23 mouse cellular contexts compared by ENCODE assay signal in genomic region chr8:125914386-125914785, GRCm38 (mm10). TPM values are rescaled to one million over a fixed set of nuclear protein-coding genes. Genes with fewer than 3 reads are reported as not detected.
DNase-seq lines count a peak whose midpoint lies in the region; ATAC-seq and TF ChIP-seq lines count a peak whose summit lies in the region.
"Had no signal": no experiment of that assay in that cellular context is flagged by ENCODE, and none has a peak within 500 bp of the region (broad histone marks: within the 10 kb centered on the region; RNA-seq: fewer than 3 reads in every experiment).

No protein-coding gene starts in this region.

- peaks cover 57% of the 10 kb centered on the region for H3K4me1 ChIP-seq in kidney, embryonic 15.5 days
- H3K4me1 ChIP-seq in liver, postnatal 0 days (ENCODE audit: insufficient read depth) = peaks cover 5% of the 10 kb centered on the region; the same call in 1 of the 2 replicates
- peaks cover 11% of the 10 kb centered on the region for H3K4me1 ChIP-seq in liver, embryonic 12.5 days
- H3K4me1 ChIP-seq in intestine, embryonic 15.5 days (replicated peaks) = peaks cover 32% of the 10 kb centered on the region
- no peaks in the 10 kb centered on the region for H3K4me1 ChIP-seq in intestine, postnatal 0 days (replicated peaks; ENCODE audit: control insufficient read depth, insufficient read depth, low read length)

- no peak for DNase-seq in kidney, postnatal 25 days
- peak; percentile 47 for DNase-seq in liver, postnatal 0 days
- DNase-seq in ovary, adult 18-20 months (ENCODE audit: low spot score) = no peak
- DNase-seq: B cell, adult 2 months; cerebellum, adult 11-12 months; cerebellum, postnatal 10 days; heart, postnatal 4 days; layer of hippocampus, postnatal 36 days had no signal

- peak overlapping the region; percentile 27; the same call in 1 of the 2 replicates for H3K4me2 ChIP-seq in kidney, embryonic 15.5 days
- no peak overlapping the region; the same call in 1 of the 2 replicates for H3K4me2 ChIP-seq in liver, postnatal 0 days (ENCODE audit: low read depth, low read length)
- H3K4me2 ChIP-seq in liver, embryonic 12.5 days = no peak overlapping the region
- peak overlapping the region; percentile 95; the same call in 1 of the 2 replicates for H3K4me2 ChIP-seq in intestine, embryonic 15.5 days (replicated peaks)
- peak overlapping the region; percentile 85 for H3K4me2 ChIP-seq in intestine, postnatal 0 days (replicated peaks; ENCODE audit: low read depth)
- H3K4me2 ChIP-seq: forebrain, embryonic 15.5 days; hindbrain, embryonic 14.5 days; midbrain, embryonic 12.5 days; neural tube, embryonic 15.5 days had no signal

- no peaks in the 10 kb centered on the region for H3K9me3 ChIP-seq in kidney, embryonic 15.5 days (replicated peaks)
- no peaks in the 10 kb centered on the region for H3K9me3 ChIP-seq in liver, postnatal 0 days (ENCODE audit: low read length)
- H3K9me3 ChIP-seq in liver, embryonic 12.5 days (replicated peaks) = no peaks in the 10 kb centered on the region
- no peaks in the 10 kb centered on the region for H3K9me3 ChIP-seq in intestine, embryonic 15.5 days
- no peaks in the 10 kb centered on the region for H3K9me3 ChIP-seq in intestine, postnatal 0 days (ENCODE audit: control insufficient read depth)
- H3K9me3 ChIP-seq: embryonic facial prominence, embryonic 10.5 days; forebrain, embryonic 15.5 days; heart, embryonic 10.5 days; midbrain, embryonic 12.5 days; neural tube, embryonic 15.5 days had no signal

- 59% methylated on average over 9 of the region's 9 CpGs for WGBS in kidney, embryonic 15.5 days
- WGBS in liver, postnatal 0 days (ENCODE audit: insufficient replicate concordance) = 58% methylated on average over 9 of the region's 9 CpGs
- WGBS in liver, embryonic 12.5 days (ENCODE audit: insufficient replicate concordance) = 65% methylated on average over 9 of the region's 9 CpGs
- WGBS in intestine, embryonic 15.5 days = 64% methylated on average over 9 of the region's 9 CpGs
- 37% methylated on average over 9 of the region's 9 CpGs for WGBS in intestine, postnatal 0 days

- peaks cover 44% of the 10 kb centered on the region for H3K27me3 ChIP-seq in kidney, embryonic 15.5 days
- peaks cover 25% of the 10 kb centered on the region for H3K27me3 ChIP-seq in liver, postnatal 0 days (ENCODE audit: insufficient read depth, low read length)
- H3K27me3 ChIP-seq in liver, embryonic 12.5 days (replicated peaks) = peaks cover 59% of the 10 kb centered on the region
- peaks cover 36% of the 10 kb centered on the region for H3K27me3 ChIP-seq in intestine, embryonic 15.5 days (replicated peaks)
- peaks cover 15% of the 10 kb centered on the region for H3K27me3 ChIP-seq in intestine, postnatal 0 days (replicated peaks; ENCODE audit: control insufficient read depth, insufficient read depth, low read length)
- H3K27me3 ChIP-seq: Patski had no signal

- H3K9ac ChIP-seq in kidney, embryonic 15.5 days = no peak overlapping the region
- no peak overlapping the region for H3K9ac ChIP-seq in liver, postnatal 0 days (replicated peaks)
- no peak overlapping the region for H3K9ac ChIP-seq in liver, embryonic 12.5 days
- H3K9ac ChIP-seq in intestine, embryonic 15.5 days = no peak overlapping the region
- H3K9ac ChIP-seq in intestine, postnatal 0 days (ENCODE audit: low read depth, low read length) = no peak overlapping the region
- H3K9ac ChIP-seq: forebrain, embryonic 15.5 days; hindbrain, embryonic 14.5 days; liver, embryonic 14.5 days; midbrain, embryonic 12.5 days; neural tube, embryonic 15.5 days had no signal

- no peak overlapping the region for H3K27ac ChIP-seq in kidney, embryonic 15.5 days
- 0 out of 2 replicates have a peak overlapping the region, but pooled peaks have one; percentile 7 for H3K27ac ChIP-seq in liver, postnatal 0 days (ENCODE audit: low read depth)
- H3K27ac ChIP-seq in liver, embryonic 12.5 days = no peak overlapping the region
- H3K27ac ChIP-seq in intestine, embryonic 15.5 days = no peak overlapping the region
- H3K27ac ChIP-seq in intestine, postnatal 0 days (ENCODE audit: low read depth, low read length) = peak overlapping the region; percentile 28; the same call in 1 of the 2 replicates
- H3K27ac ChIP-seq: embryonic facial prominence, embryonic 10.5 days; forebrain, embryonic 15.5 days; heart, embryonic 10.5 days; hindbrain, embryonic 14.5 days; liver, embryonic 14.5 days; midbrain, embryonic 12.5 days; neural tube, embryonic 15.5 days had no signal

- H3K36me3 ChIP-seq in kidney, embryonic 15.5 days = no peaks in the 10 kb centered on the region
- no peaks in the 10 kb centered on the region for H3K36me3 ChIP-seq in liver, postnatal 0 days (replicated peaks; ENCODE audit: insufficient read depth, low read length)
- H3K36me3 ChIP-seq in liver, embryonic 12.5 days = no peaks in the 10 kb centered on the region
- H3K36me3 ChIP-seq in intestine, embryonic 15.5 days = no peaks in the 10 kb centered on the region
- H3K36me3 ChIP-seq in intestine, postnatal 0 days (ENCODE audit: control insufficient read depth, insufficient read depth) = no peaks in the 10 kb centered on the region
- H3K36me3 ChIP-seq: embryonic facial prominence, embryonic 10.5 days; forebrain, embryonic 15.5 days; G1E; heart, embryonic 10.5 days; midbrain, embryonic 12.5 days; neural tube, embryonic 15.5 days had no signal

- no peak for TF ChIP-seq EP300 in liver, postnatal 0 days (IDR thresholded peaks at IDR 0.05; ENCODE audit: low read depth)

- H3K4me3 ChIP-seq in kidney, embryonic 15.5 days (replicated peaks) = 0 out of 2 replicates have a peak overlapping the region, but pooled peaks have one; percentile 4
- H3K4me3 ChIP-seq in liver, postnatal 0 days (ENCODE audit: low read depth, low read length) = no peak overlapping the region
- no peak overlapping the region for H3K4me3 ChIP-seq in liver, embryonic 12.5 days
- H3K4me3 ChIP-seq in intestine, embryonic 15.5 days (replicated peaks) = no peak overlapping the region
- H3K4me3 ChIP-seq in intestine, postnatal 0 days (ENCODE audit: low read depth, low read length) = peak overlapping the region; percentile 21
- H3K4me3 ChIP-seq: embryonic facial prominence, embryonic 10.5 days; forebrain, embryonic 15.5 days; heart, embryonic 10.5 days; midbrain, embryonic 12.5 days; neural tube, embryonic 15.5 days had no signal

- no peak for ATAC-seq in kidney, embryonic 15.5 days (replicated peaks; ENCODE audit: low FRiP score)
- ATAC-seq in liver, postnatal 0 days = no peak
- ATAC-seq in liver, embryonic 12.5 days = no peak
- no peak for ATAC-seq in intestine, embryonic 15.5 days
- no peak for ATAC-seq in intestine, postnatal 0 days
- ATAC-seq: forebrain, embryonic 15.5 days; inflammation-experienced regulatory T-cells, adult 6 months; Patski had no signal

- no peak for TF ChIP-seq CTCF in liver, postnatal 0 days (IDR thresholded peaks at IDR 0.05; ENCODE audit: low read depth)
- TF ChIP-seq CTCF in intestine, postnatal 0 days (IDR thresholded peaks at IDR 0.05; ENCODE audit: low read depth) = no peak

RNA-seq across cellular contexts. Expression of gene Map3k21, which starts 4.1 kb away (rescaled TPM):
- polyA plus RNA-seq in kidney, embryonic 15.5 days (2015; fragmentation: Nextera tagmentation; extraction: Ambion mirVana) = 4.2 and 4.6 TPM in 2 replicates
- 0.39 and 0.56 TPM in 2 replicates for polyA plus RNA-seq in liver, postnatal 0 days (2015; fragmentation: Nextera tagmentation; extraction: Ambion mirVana)
- 0.02 and 0.07 TPM in 2 replicates for polyA plus RNA-seq in liver, embryonic 12.5 days (2016; fragmentation: Nextera tagmentation; extraction: Ambion mirVana)
- polyA plus RNA-seq in intestine, embryonic 15.5 days (2015; fragmentation: Nextera tagmentation; extraction: Ambion mirVana) = 4.2 and 4.5 TPM in 2 replicates
- polyA plus RNA-seq in intestine, postnatal 0 days (2015; fragmentation: Nextera tagmentation; extraction: Ambion mirVana) = 4.5 and 5.1 TPM in 2 replicates
- polyA plus RNA-seq: G1E; inflammation-experienced regulatory T-cells, adult 6 months; limb, embryonic 11.5 days had no signal

RNA-seq across cellular contexts. Expression of gene Pcnx2, which starts 16.3 kb away (rescaled TPM):
- polyA plus RNA-seq in kidney, embryonic 15.5 days (2015; fragmentation: Nextera tagmentation; extraction: Ambion mirVana) = 0.24 and 0.48 TPM in 2 replicates
- 0.04 and 0.05 TPM in 2 replicates for polyA plus RNA-seq in liver, postnatal 0 days (2015; fragmentation: Nextera tagmentation; extraction: Ambion mirVana)
- polyA plus RNA-seq in liver, embryonic 12.5 days (2016; fragmentation: Nextera tagmentation; extraction: Ambion mirVana) = 0.38 and 0.53 TPM in 2 replicates
- polyA plus RNA-seq in intestine, embryonic 15.5 days (2015; fragmentation: Nextera tagmentation; extraction: Ambion mirVana) = 0.11 and 0.13 TPM in 2 replicates
- 0.04 and 0.29 TPM in 2 replicates for polyA plus RNA-seq in intestine, postnatal 0 days (2015; fragmentation: Nextera tagmentation; extraction: Ambion mirVana)
- polyA plus RNA-seq: G1E; limb, embryonic 11.5 days had no signal

Comparison
In these comparisons a context has a peak if more than half of its experiments do, and no peak if none do; other contexts are left out.
1. H3K27ac ChIP-seq: peak in liver, postnatal 0 days (single experiment) and intestine, postnatal 0 days (single experiment); none in kidney, embryonic 15.5 days (single experiment), liver, embryonic 12.5 days (single experiment) and intestine, embryonic 15.5 days (single experiment).
2. H3K4me3 ChIP-seq: peak in kidney, embryonic 15.5 days (single experiment) and intestine, postnatal 0 days (single experiment); none in liver, postnatal 0 days (single experiment), liver, embryonic 12.5 days (single experiment) and intestine, embryonic 15.5 days (single experiment).
3. H3K4me2 ChIP-seq: peak in kidney, embryonic 15.5 days (single experiment), intestine, embryonic 15.5 days (single experiment) and intestine, postnatal 0 days (single experiment); none in liver, postnatal 0 days (single experiment) and liver, embryonic 12.5 days (single experiment).